Comparison of ENCODE assay signal across 10 mouse cellular contexts in the genomic region with DNA sequence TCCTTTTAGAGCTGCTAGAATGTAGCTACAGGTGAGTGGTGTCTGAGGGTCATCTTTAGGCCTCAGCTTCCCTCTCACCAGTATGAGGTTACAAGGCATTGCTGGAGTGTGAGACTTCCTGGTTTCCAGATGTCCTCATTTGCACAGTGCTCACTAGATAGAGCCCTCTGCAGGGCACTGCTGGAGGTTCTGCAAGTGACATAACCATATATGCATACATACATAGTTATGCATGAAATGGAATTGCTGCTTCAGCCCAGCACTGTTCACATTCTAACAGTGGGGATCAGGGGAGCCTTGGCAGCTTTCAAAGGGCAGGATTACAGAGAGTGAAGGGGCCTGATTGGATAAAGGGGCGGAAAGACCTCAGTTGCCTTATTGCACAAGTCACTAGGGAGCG.
A peak's percentile ranks its signal among the peaks of the same experiment; 100 is the strongest.
DNase-seq lines count a peak whose midpoint lies in the region; ATAC-seq and TF ChIP-seq lines count a peak whose summit lies in the region.
"Had no signal": no experiment of that assay in that cellular context is flagged by ENCODE, and none has a peak within 500 bp of the region (broad histone marks: within the 10 kb centered on the region; RNA-seq: fewer than 3 reads in every experiment).

No protein-coding gene starts in this region.

- H3K9ac ChIP-seq in CH12.LX (ENCODE audit: insufficient read depth, low read depth): no peak overlapping the region
- H3K9ac ChIP-seq in neural tube, embryonic 15.5 days (replicated peaks): no peak overlapping the region
- no peak overlapping the region for H3K9ac ChIP-seq in forebrain, embryonic 13.5 days
- H3K9ac ChIP-seq in forebrain, embryonic 14.5 days (ENCODE audit: low read length): no peak overlapping the region

- H3K27me3 ChIP-seq in CH12.LX (replicated peaks): no peaks in the 10 kb centered on the region
- no peaks in the 10 kb centered on the region for H3K27me3 ChIP-seq in neural tube, embryonic 15.5 days (replicated peaks)
- H3K27me3 ChIP-seq in forebrain, embryonic 13.5 days: no peaks in the 10 kb centered on the region
- no peaks in the 10 kb centered on the region for H3K27me3 ChIP-seq in forebrain, embryonic 14.5 days (replicated peaks; ENCODE audit: control insufficient read depth, insufficient read depth, low read length)

- no peak for ATAC-seq in neural tube, embryonic 15.5 days (ENCODE audit: low FRiP score)
- ATAC-seq in forebrain, embryonic 13.5 days: no peak
- no peak for ATAC-seq in forebrain, embryonic 14.5 days
- ATAC-seq: activated CD4-positive, CD25-positive, alpha-beta regulatory T cell, adult 4 months had no signal

- DNase-seq in layer of hippocampus, adult 2 months (ENCODE audit: low spot score in 2 of 2): no peak
- no peak for DNase-seq in layer of hippocampus, adult 9-10 months (ENCODE audit: low spot score)
- peak; percentile 71 for DNase-seq in CH12.LX (ENCODE audit: extremely low read depth)
- DNase-seq in urinary bladder, postnatal 36 days (ENCODE audit: low spot score in 2 of 2): no peak
- no peak for DNase-seq in forebrain, embryonic 14.5 days (ENCODE audit: low spot score)
- DNase-seq: gastrocnemius, postnatal 10 days had no signal

- dilution Hi-C loops in CH12.LX (cut with MboI; ENCODE audit: extremely low pct_ligation_motif_present, extremely low pct_unique_long_range_greater_than_20kb, low sequenced_read_pairs): no loop called here

- H3K36me3 ChIP-seq in CH12.LX (replicated peaks in 1 of 2; ENCODE audit: control insufficient read depth in 1 of 2, insufficient read depth in 1 of 2, low read length in 1 of 2): peaks cover 0 to 8% of the 10 kb centered on the region in 2 experiments
- H3K36me3 ChIP-seq in neural tube, embryonic 15.5 days: no peaks in the 10 kb centered on the region
- H3K36me3 ChIP-seq in forebrain, embryonic 13.5 days (ENCODE audit: poor library complexity, severe bottlenecking): no peaks in the 10 kb centered on the region
- H3K36me3 ChIP-seq in forebrain, embryonic 14.5 days (ENCODE audit: control insufficient read depth, insufficient read depth, low read length): no peaks in the 10 kb centered on the region

- H3K9me3 ChIP-seq in CH12.LX (replicated peaks; ENCODE audit: low read length): no peaks in the 10 kb centered on the region
- no peaks in the 10 kb centered on the region for H3K9me3 ChIP-seq in neural tube, embryonic 15.5 days (replicated peaks)
- no peaks in the 10 kb centered on the region for H3K9me3 ChIP-seq in forebrain, embryonic 13.5 days (replicated peaks)
- H3K9me3 ChIP-seq in forebrain, embryonic 14.5 days (replicated peaks; ENCODE audit: control insufficient read depth, low read length): no peaks in the 10 kb centered on the region

- no peak overlapping the region; the same call in 1 of the 2 replicates for H3K4me2 ChIP-seq in CH12.LX (ENCODE audit: insufficient read depth, low read depth, poor library complexity, severe bottlenecking)
- no peak overlapping the region for H3K4me2 ChIP-seq in neural tube, embryonic 15.5 days
- H3K4me2 ChIP-seq in forebrain, embryonic 13.5 days: no peak overlapping the region
- H3K4me2 ChIP-seq in forebrain, embryonic 14.5 days (ENCODE audit: low read length): no peak overlapping the region

- 50% methylated on average over 2 of the region's 2 CpGs for WGBS in bone marrow, adult 2 months
- WGBS in neural tube, embryonic 15.5 days: 56% methylated on average over 2 of the region's 2 CpGs
- WGBS in forebrain, embryonic 13.5 days: 29% methylated on average over 2 of the region's 2 CpGs
- WGBS in forebrain, embryonic 14.5 days: 39% methylated on average over 2 of the region's 2 CpGs

- in situ Hi-C loops in CH12.LX (cut with MboI; ENCODE audit: low pct_ligation_motif_present, low pct_unique_long_range_greater_than_20kb, low sequenced_read_pairs): no loop called here

- no peaks in the 10 kb centered on the region for H3K79me2 ChIP-seq in CH12.LX (replicated peaks; ENCODE audit: control insufficient read depth, extremely low read depth, insufficient read depth, poor library complexity, severe bottlenecking)

- peak; percentile 62 for TF ChIP-seq CTCF in layer of hippocampus, adult 2 months (conservative IDR thresholded peaks at IDR 0.05)
- peak in 1 of 2 experiments; percentile 65; a peak in 2 of 4 replicates for TF ChIP-seq CTCF in CH12.LX (conservative IDR thresholded peaks at IDR 0.05 in 1 of 2, IDR thresholded peaks at IDR 0.05 in 1 of 2; ENCODE audit: low read depth in 2 of 2, low read length in 2 of 2)
- TF ChIP-seq CTCF in bone marrow, adult 2 months (IDR thresholded peaks at IDR 0.05; ENCODE audit: control insufficient read depth, insufficient read depth, low read length): peak; percentile 17; the same call in 1 of the 2 replicates

- TF ChIP-seq EP300 in CH12.LX (IDR thresholded peaks at IDR 0.05; ENCODE audit: low read length): no peak; the same call in 1 of the 2 replicates

- H3K4me1 ChIP-seq in CH12.LX (ENCODE audit: control insufficient read depth in 1 of 2, insufficient read depth in 2 of 2): peaks cover 25 to 86% of the 10 kb centered on the region in 2 experiments
- peaks cover 1% of the 10 kb centered on the region for H3K4me1 ChIP-seq in bone marrow, adult 2 months (ENCODE audit: control insufficient read depth, insufficient read depth, low read length)
- H3K4me1 ChIP-seq in neural tube, embryonic 15.5 days: peaks cover 52% of the 10 kb centered on the region
- H3K4me1 ChIP-seq in forebrain, embryonic 13.5 days: peaks cover 38% of the 10 kb centered on the region
- H3K4me1 ChIP-seq in forebrain, embryonic 14.5 days (ENCODE audit: control insufficient read depth, insufficient read depth, low read length): peaks cover 10% of the 10 kb centered on the region

- H3K4me3 ChIP-seq in layer of hippocampus, adult 2 months: no peak overlapping the region
- no peak overlapping the region for H3K4me3 ChIP-seq in CH12.LX (replicated peaks in 1 of 3; ENCODE audit: low read depth in 2 of 3, low read length in 2 of 3, poor library complexity in 1 of 3)
- H3K4me3 ChIP-seq in bone marrow, adult 2 months (replicated peaks; ENCODE audit: control insufficient read depth, low read depth, low read length): no peak overlapping the region
- no peak overlapping the region for H3K4me3 ChIP-seq in neural tube, embryonic 15.5 days (replicated peaks)
- H3K4me3 ChIP-seq in forebrain, embryonic 13.5 days: no peak overlapping the region
- no peak overlapping the region for H3K4me3 ChIP-seq in forebrain, embryonic 14.5 days (ENCODE audit: low read depth, low read length)

- TF ChIP-seq POLR2A in CH12.LX (IDR thresholded peaks at IDR 0.05; ENCODE audit: low read depth, low read length): no peak
- no peak for TF ChIP-seq POLR2A in bone marrow, adult 2 months (IDR thresholded peaks at IDR 0.05; ENCODE audit: borderline replicate concordance, control insufficient read depth, low read depth, low read length)

- H3K27ac ChIP-seq in layer of hippocampus, adult 2 months: peak overlapping the region; percentile 19; the same call in 1 of the 2 replicates
- H3K27ac ChIP-seq in CH12.LX (ENCODE audit: insufficient read depth, low read depth): no peak overlapping the region
- H3K27ac ChIP-seq in bone marrow, adult 2 months (ENCODE audit: control insufficient read depth, insufficient read depth, low read depth, low read length, poor library complexity): no peak overlapping the region
- H3K27ac ChIP-seq in neural tube, embryonic 15.5 days (replicated peaks): peak overlapping the region; percentile 33; the same call in 1 of the 2 replicates
- no peak overlapping the region for H3K27ac ChIP-seq in forebrain, embryonic 13.5 days
- H3K27ac ChIP-seq in forebrain, embryonic 14.5 days (ENCODE audit: low read depth, low read length): no peak overlapping the region

- TF ChIP-seq RAD21 in CH12.LX (IDR thresholded peaks at IDR 0.05; ENCODE audit: low read depth, low read length): peak; percentile 55

TF ChIP-seq in CH12.LX, 34 proteins besides CTCF, POLR2A, EP300 and RAD21:
- TF ChIP-seq ELF1 (IDR thresholded peaks at IDR 0.05; ENCODE audit: low read depth, low read length) (peak; percentile 87), SMC3 (IDR thresholded peaks at IDR 0.05; ENCODE audit: low read depth, low read length) (peak; percentile 64), MEF2A (IDR thresholded peaks at IDR 0.05; ENCODE audit: borderline replicate concordance, low read depth, low read length) (no peak), IRF4 (IDR thresholded peaks at IDR 0.05; ENCODE audit: low read depth, low read length) (0 out of 2 replicates have a peak, but pooled peaks have one; percentile 16)

Comparison
In these comparisons a context has a peak if more than half of its experiments do, and no peak if none do; other contexts are left out.
1. H3K27ac ChIP-seq: peak in layer of hippocampus, adult 2 months (single experiment) and neural tube, embryonic 15.5 days (single experiment); none in CH12.LX (single experiment), bone marrow, adult 2 months (single experiment), forebrain, embryonic 13.5 days (single experiment) and forebrain, embryonic 14.5 days (single experiment).